Mouse (Mus musculus): ENCODE data around the gene Lsm6. TPM values are rescaled to one million over a fixed set of nuclear protein-coding genes. Genes with fewer than 3 reads are reported as not detected.
"Not testable (repeated sequence)": the region's sequence is repeated elsewhere in the genome, so short reads cannot be mapped to it uniquely, and the experiment has no call there.

Lsm6 gene
- polyA plus RNA-seq, 1 experiment from 2014 or later = 253 TPM

GRCm38 (mm10) chr8:78838656-78839413 lies 17.9 kb upstream of the Lsm6 start:
- no peaks in the 10 kb centered on the region for H3K36me3 ChIP-seq (ENCODE audit: control insufficient read depth, insufficient read depth, low read length)
- no peaks in the 10 kb centered on the region for H3K4me1 ChIP-seq (ENCODE audit: control insufficient read depth, insufficient read depth, low read length)
- DNase-seq (ENCODE audit: low spot score, missing footprints) = no peak
- H3K9ac ChIP-seq (ENCODE audit: low read length) = no peak overlapping the region
- H3K4me2 ChIP-seq = no peak overlapping the region
- H3K27me3 ChIP-seq (ENCODE audit: control insufficient read depth, insufficient read depth, low read length) = no peaks in the 10 kb centered on the region
- 89% methylated on average over 7 of the region's 7 CpGs for WGBS
- H3K27ac ChIP-seq (ENCODE audit: low read depth, low read length) = no peak overlapping the region
- H3K4me3 ChIP-seq (ENCODE audit: low read depth, low read length) = no peak overlapping the region
- no peaks in the 10 kb centered on the region for H3K9me3 ChIP-seq (ENCODE audit: control insufficient read depth, low read length)
- no peak for ATAC-seq (ENCODE audit: low FRiP score)

DNA sequence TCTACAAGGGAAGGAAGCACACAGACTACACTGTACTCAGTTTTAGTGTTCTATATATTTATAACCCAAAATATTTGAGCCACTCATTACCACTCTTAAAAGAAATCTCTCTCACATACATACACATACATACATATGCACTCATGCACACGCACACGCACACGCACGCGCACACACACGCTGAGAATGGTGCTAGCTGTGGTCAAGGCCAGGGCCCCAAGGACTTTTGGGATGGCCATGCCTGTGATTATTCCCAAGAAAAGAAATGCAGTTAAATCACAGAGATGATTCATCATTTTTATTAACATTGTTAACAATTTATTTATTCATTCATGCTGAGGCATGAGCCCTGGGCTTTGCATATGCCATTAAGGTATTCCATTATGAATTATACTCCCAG lies 15.2 kb upstream of the Lsm6 start:
- H3K9me3 ChIP-seq (ENCODE audit: control insufficient read depth, low read length) = no peaks in the 10 kb centered on the region
- H3K9ac ChIP-seq (ENCODE audit: low read length) = no peak overlapping the region
- WGBS = 98% methylated on average over 6 of the region's 6 CpGs
- H3K36me3 ChIP-seq (ENCODE audit: control insufficient read depth, insufficient read depth, low read length) = no peaks in the 10 kb centered on the region
- ATAC-seq (ENCODE audit: low FRiP score) (no peak), DNase-seq (ENCODE audit: low spot score, missing footprints) (no peak)
- H3K4me1 ChIP-seq (ENCODE audit: control insufficient read depth, insufficient read depth, low read length) = no peaks in the 10 kb centered on the region
- H3K4me3 ChIP-seq (ENCODE audit: low read depth, low read length) = no peak overlapping the region
- no peak overlapping the region for H3K27ac ChIP-seq (ENCODE audit: low read depth, low read length)
- H3K4me2 ChIP-seq = no peak overlapping the region
- H3K27me3 ChIP-seq (ENCODE audit: control insufficient read depth, insufficient read depth, low read length) = no peaks in the 10 kb centered on the region

- Histone ChIP-seq H3K4me2 (no peak overlapping the region), H3K36me3 (ENCODE audit: control insufficient read depth, insufficient read depth, low read length) (no peaks in the 10 kb centered on the region), H3K27me3 (ENCODE audit: control insufficient read depth, insufficient read depth, low read length) (no peaks in the 10 kb centered on the region), H3K27ac (ENCODE audit: low read depth, low read length) (no peak overlapping the region), H3K9ac (ENCODE audit: low read length) (no peak overlapping the region), H3K4me3 (ENCODE audit: low read depth, low read length) (no peak overlapping the region), H3K4me1 (ENCODE audit: control insufficient read depth, insufficient read depth, low read length) (no peaks in the 10 kb centered on the region), H3K9me3 (ENCODE audit: control insufficient read depth, low read length) (no peaks in the 10 kb centered on the region)
- ATAC-seq (ENCODE audit: low FRiP score) (no peak), DNase-seq (ENCODE audit: low spot score, missing footprints) (no peak)
- WGBS = 90% methylated on average over 11 of the region's 11 CpGs
Measured at GRCm38 (mm10) chr8:78828414-78828813, 7.5 kb upstream of the Lsm6 start.

DNA sequence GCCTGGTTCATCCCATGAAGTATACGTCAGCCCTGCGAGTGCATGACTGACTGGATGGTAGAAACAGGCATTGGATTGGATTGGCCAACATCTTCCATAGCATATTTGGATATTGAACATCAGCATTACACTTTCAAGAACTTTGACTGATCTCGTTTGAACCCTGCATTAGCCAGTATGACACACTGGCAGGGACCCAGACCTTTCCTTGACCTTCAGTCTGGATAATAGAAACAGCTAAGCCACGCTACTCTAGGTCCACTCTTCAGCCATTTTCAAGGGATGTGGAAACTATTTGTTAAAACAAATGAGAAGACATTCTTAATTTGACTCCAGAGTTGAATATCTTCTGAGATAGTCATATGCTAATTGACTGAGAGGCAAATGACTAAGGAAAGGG lies 3.6 kb upstream of the Lsm6 start:
- DNase-seq (ENCODE audit: low spot score, missing footprints) = no peak
- 86% methylated on average over 4 of the region's 4 CpGs for WGBS
- no peak overlapping the region for H3K9ac ChIP-seq (ENCODE audit: low read length)
- ATAC-seq (ENCODE audit: low FRiP score) = no peak
- H3K4me1 ChIP-seq (ENCODE audit: control insufficient read depth, insufficient read depth, low read length) = no peaks in the 10 kb centered on the region
- no peaks in the 10 kb centered on the region for H3K27me3 ChIP-seq (ENCODE audit: control insufficient read depth, insufficient read depth, low read length)
- no peaks in the 10 kb centered on the region for H3K9me3 ChIP-seq (ENCODE audit: control insufficient read depth, low read length)
- no peak overlapping the region for H3K4me3 ChIP-seq (ENCODE audit: low read depth, low read length)
- H3K27ac ChIP-seq (ENCODE audit: low read depth, low read length) = no peak overlapping the region
- H3K36me3 ChIP-seq (ENCODE audit: control insufficient read depth, insufficient read depth, low read length) = no peaks in the 10 kb centered on the region
- no peak overlapping the region for H3K4me2 ChIP-seq

DNA sequence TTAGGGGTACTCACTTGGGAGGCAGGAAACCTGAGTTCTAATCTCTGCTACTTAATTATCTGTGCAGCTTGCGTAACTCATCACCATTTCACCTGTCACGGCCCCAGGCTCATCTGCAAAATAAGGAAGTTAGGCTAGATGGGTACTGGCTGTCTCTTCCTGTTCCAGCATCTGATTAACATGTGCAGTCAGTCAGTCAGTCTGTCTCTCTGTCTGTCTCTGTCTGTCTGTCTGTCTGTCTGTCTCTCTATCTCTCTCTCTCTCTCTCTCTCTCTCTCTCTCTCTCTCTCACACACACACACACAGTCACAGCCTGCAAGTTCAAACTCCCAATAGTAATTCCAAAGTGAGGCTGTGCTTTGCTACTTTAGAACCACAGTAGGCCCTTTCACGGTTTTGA lies 967 bp downstream of the Lsm6 start:
- ATAC-seq (ENCODE audit: low FRiP score) = not testable (repeated sequence)

GRCm38 (mm10) chr8:78814743-78815142 lies 6.2 kb downstream of the Lsm6 start:
- H3K9me3 ChIP-seq (ENCODE audit: control insufficient read depth, low read length) = no peaks in the 10 kb centered on the region
- DNase-seq (ENCODE audit: low spot score, missing footprints) = no peak
- no peaks in the 10 kb centered on the region for H3K27me3 ChIP-seq (ENCODE audit: control insufficient read depth, insufficient read depth, low read length)
- H3K27ac ChIP-seq (ENCODE audit: low read depth, low read length) = no peak overlapping the region
- no peak overlapping the region for H3K4me3 ChIP-seq (ENCODE audit: low read depth, low read length)
- no peak for ATAC-seq (ENCODE audit: low FRiP score)
- H3K4me1 ChIP-seq (ENCODE audit: control insufficient read depth, insufficient read depth, low read length) = no peaks in the 10 kb centered on the region
- WGBS = 92% methylated on average over 2 of the region's 2 CpGs
- H3K9ac ChIP-seq (ENCODE audit: low read length) = no peak overlapping the region
- H3K36me3 ChIP-seq (ENCODE audit: control insufficient read depth, insufficient read depth, low read length) = peaks cover 4% of the 10 kb centered on the region; the same call in 1 of the 2 replicates
- H3K4me2 ChIP-seq = no peak overlapping the region

More for the DNA sequence above, 967 bp downstream of the Lsm6 start:
- H3K4me3 ChIP-seq (ENCODE audit: low read depth, low read length) = peak overlapping the region; percentile 64
- not testable (repeated sequence) for H3K4me1 ChIP-seq (ENCODE audit: control insufficient read depth, insufficient read depth, low read length); H3K36me3 ChIP-seq (ENCODE audit: control insufficient read depth, insufficient read depth, low read length); DNase-seq (ENCODE audit: low spot score, missing footprints); H3K27ac ChIP-seq (ENCODE audit: low read depth, low read length); H3K9me3 ChIP-seq (ENCODE audit: control insufficient read depth, low read length); H3K27me3 ChIP-seq (ENCODE audit: control insufficient read depth, insufficient read depth, low read length)
- H3K4me2 ChIP-seq = peak overlapping the region; percentile 52
- peak overlapping the region; percentile 84 for H3K9ac ChIP-seq (ENCODE audit: low read length)
- 41% methylated on average over 3 of the region's 3 CpGs for WGBS

GRCm38 (mm10) chr8:78813021-78813420 lies 7.9 kb downstream of the Lsm6 start:
- H3K4me2 ChIP-seq = no peak overlapping the region
- no peak overlapping the region for H3K4me3 ChIP-seq (ENCODE audit: low read depth, low read length)
- ATAC-seq (ENCODE audit: low FRiP score) (no peak), DNase-seq (ENCODE audit: low spot score, missing footprints) (no peak)
- H3K36me3 ChIP-seq (ENCODE audit: control insufficient read depth, insufficient read depth, low read length) = peaks cover 4% of the 10 kb centered on the region; the same call in 1 of the 2 replicates
- no peaks in the 10 kb centered on the region for H3K9me3 ChIP-seq (ENCODE audit: control insufficient read depth, low read length)
- no peak overlapping the region for H3K27ac ChIP-seq (ENCODE audit: low read depth, low read length)
- H3K27me3 ChIP-seq (ENCODE audit: control insufficient read depth, insufficient read depth, low read length) = no peaks in the 10 kb centered on the region
- 91% methylated on average over 9 of the region's 9 CpGs for WGBS
- no peaks in the 10 kb centered on the region for H3K4me1 ChIP-seq (ENCODE audit: control insufficient read depth, insufficient read depth, low read length)
- H3K9ac ChIP-seq (ENCODE audit: low read length) = no peak overlapping the region

- Histone ChIP-seq H3K9ac (ENCODE audit: low read length) (no peak overlapping the region), H3K27me3 (ENCODE audit: control insufficient read depth, insufficient read depth, low read length) (no peaks in the 10 kb centered on the region), H3K36me3 (ENCODE audit: control insufficient read depth, insufficient read depth, low read length) (peaks cover 4% of the 10 kb centered on the region; the same call in 1 of the 2 replicates), H3K9me3 (ENCODE audit: control insufficient read depth, low read length) (no peaks in the 10 kb centered on the region), H3K4me3 (ENCODE audit: low read depth, low read length) (no peak overlapping the region), H3K4me1 (ENCODE audit: control insufficient read depth, insufficient read depth, low read length) (no peaks in the 10 kb centered on the region), H3K4me2 (no peak overlapping the region), H3K27ac (ENCODE audit: low read depth, low read length) (no peak overlapping the region)
- 94% methylated on average over 9 of the region's 9 CpGs for WGBS
- no peak for ATAC-seq (ENCODE audit: low FRiP score)
- no peak for DNase-seq (ENCODE audit: low spot score, missing footprints)
Measured at GRCm38 (mm10) chr8:78812446-78812845, 8.5 kb downstream of the Lsm6 start.

- Histone ChIP-seq H3K4me1 (ENCODE audit: control insufficient read depth, insufficient read depth, low read length) (no peaks in the 10 kb centered on the region), H3K9ac (ENCODE audit: low read length) (no peak overlapping the region), H3K4me3 (ENCODE audit: low read depth, low read length) (no peak overlapping the region), H3K27ac (ENCODE audit: low read depth, low read length) (no peak overlapping the region), H3K4me2 (no peak overlapping the region), H3K27me3 (ENCODE audit: control insufficient read depth, insufficient read depth, low read length) (no peaks in the 10 kb centered on the region), H3K36me3 (ENCODE audit: control insufficient read depth, insufficient read depth, low read length) (peaks cover 4% of the 10 kb centered on the region; the same call in 1 of the 2 replicates), H3K9me3 (ENCODE audit: control insufficient read depth, low read length) (no peaks in the 10 kb centered on the region)
- ATAC-seq (ENCODE audit: low FRiP score) (no peak), DNase-seq (ENCODE audit: low spot score, missing footprints) (no peak)
- WGBS = 91% methylated on average over 7 of the region's 7 CpGs
Measured at GRCm38 (mm10) chr8:78811748-78812147, 9.2 kb downstream of the Lsm6 start.
